Mouse (Mus musculus) ovary, postnatal 14 days (tissue): Measurements from ENCODE around the gene Itga7.
A peak's percentile ranks its signal among the peaks of the same experiment; 100 is the strongest.

Experiments
- DNase-seq: peaks from one replicate; pipeline ENCODE4 v3.0.0; 2022; ENCODE audit warnings: low spot score

Gene Itga7

DNA sequence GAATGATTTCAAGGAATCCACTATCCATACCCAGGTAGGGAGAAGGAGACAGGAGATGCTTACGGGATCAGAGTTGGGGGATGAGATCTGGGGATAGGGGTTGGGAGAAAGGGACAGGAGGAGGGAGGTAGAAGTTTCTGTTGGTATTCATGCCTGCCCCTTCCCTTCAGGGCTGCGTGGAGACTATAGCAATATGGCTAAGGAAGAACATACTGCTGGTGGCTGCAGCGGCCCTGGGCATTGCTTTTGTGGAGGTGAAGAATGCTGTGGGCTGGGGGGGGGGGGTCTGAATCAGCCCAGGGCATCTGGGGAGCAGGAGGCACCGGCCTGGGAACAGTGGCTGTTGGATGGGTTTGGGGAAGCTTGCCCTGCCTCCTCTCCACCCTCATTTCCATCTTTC is 21.4 kb upstream of the Itga7 start:
- DNase-seq, result no peak

DNA sequence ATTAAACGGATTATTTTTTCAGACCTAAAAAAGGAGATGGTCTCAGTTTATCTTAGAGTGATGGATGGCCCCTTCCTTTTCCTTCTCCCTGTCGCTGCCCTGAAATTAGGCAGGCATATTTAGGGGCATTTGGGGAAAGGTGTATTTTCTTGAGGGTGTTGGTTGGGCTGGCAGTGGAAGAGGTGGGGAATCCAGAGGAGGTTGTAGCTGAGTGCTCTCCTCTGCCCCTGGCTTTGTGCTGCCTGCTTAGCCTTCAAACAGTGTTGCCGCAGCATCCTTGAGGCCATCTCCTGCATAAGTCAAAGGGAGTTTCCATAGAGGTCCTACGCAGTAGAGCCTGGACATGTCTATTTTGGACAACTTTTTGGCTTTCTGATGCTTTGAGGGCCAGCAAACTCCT is 20.8 kb upstream of the Itga7 start:
- no peak for DNase-seq

DNA sequence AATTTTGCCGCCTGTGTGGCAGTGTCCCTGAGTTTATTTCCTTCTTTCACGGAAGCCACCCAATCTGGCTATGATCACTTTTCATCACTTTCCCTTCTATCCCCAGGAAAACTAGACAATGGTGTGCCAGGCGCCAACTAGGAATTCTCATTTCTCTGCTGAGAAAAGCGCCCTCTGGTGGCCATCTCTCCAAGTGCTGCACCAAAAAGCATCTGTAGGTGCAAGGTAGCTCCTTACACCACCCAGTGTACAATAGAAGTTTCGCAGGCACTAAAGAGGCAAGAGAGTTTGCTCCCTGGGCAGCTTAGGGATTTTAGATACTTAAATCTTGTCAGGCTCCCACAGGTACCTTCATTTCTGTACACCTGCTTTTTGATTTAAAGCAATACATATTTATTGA is 20.4 kb upstream of the Itga7 start:
- peak; percentile 89 for DNase-seq

DNA sequence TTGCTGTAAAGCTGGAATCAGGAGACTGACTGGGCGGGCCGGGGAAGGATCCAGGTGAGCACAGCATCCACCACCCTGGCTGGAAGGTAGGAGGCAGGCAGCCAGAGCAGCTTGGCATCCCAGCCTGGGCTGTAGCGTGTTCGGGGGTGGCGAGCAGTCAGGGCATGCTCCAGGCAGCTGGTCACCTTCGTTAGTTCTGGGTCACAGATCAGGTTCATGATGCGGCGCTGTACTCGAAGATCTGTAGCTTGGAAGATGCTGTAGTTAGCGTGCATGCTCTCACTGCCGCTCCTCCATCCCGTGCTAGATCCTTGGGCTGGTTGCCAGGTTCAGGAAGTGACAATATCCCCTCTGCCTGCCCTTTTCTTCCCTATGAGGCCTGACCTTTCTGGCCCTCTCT is 19.9 kb upstream of the Itga7 start:
- no peak for DNase-seq

DNA sequence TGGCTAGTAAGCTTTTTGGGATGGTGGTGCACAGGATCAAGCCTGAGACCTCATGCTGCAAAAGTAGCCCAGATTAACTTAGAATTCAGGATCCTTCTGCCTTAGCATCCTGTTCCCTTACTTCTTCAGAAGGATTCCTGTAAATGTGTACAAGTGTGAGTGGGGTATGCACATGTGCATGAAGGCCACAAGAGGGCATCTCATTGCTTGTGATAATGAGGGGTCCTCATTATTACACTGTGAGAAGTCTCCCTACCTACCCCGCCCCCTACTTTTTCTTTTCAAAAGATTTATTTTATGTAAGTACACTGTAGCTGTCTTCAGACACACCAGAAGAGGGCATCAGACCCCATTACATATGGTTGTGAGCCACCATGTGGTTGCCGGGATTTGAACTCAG is 18.1 kb upstream of the Itga7 start:
- DNase-seq, result no peak

DNA sequence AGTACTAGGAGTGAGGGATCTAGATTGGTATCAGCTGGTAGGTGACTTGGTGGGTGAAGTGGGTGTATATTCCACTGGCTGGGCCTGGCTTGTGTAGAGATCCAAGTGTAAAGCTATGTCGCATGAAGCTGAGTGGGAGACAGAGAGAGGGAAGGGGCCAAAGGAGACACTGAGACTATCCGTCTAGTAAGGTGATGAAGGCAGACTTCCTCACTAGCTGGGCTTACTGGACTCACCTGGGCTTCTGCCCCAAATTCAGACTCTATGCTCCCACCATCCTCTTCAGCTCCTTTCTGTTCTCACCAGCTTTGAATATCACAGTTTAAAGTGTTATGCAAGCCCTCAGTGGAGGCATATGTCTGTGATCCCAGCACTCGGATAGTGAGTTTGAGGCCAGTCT is 17.0 kb upstream of the Itga7 start:
- no peak for DNase-seq

DNA sequence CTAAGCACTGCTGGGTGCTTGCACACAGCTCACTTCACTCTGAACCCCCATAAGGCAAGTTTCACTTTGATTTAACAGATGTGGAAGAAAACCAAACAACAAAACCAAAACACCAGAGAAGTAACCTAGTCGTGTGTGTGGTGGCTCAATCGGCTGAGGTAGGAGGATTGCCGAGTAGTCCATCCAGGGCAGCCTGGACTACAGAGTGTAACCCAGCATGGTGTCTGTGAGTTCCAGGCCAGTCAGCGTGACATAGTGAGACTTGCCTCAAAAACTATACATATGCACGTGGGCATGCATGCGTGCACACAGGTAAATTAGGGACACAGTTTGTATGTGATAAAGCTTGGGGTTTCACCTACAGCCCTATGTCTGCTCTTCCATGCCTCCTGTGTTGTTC is 16.2 kb upstream of the Itga7 start:
- DNase-seq, result no peak

DNA sequence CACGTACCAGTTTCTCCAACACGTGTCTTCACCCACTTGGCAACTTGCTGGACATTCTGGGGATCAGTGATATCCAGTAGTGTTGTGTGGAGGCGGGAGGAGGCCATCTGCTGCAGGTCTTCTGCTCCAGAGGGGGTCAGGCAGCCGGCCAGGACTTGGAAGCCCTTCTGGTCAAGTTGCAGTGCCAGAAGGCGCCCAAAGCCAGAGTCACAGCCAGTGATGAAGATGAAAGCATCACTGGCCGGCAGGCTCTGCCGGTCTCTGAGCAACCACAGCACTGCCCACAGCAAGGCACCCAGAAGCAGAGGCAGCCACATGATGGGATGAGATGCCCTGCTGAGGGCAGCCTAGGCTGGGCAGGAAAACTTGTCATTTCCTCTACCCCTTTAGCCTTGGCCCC is 15.4 kb upstream of the Itga7 start:
- DNase-seq, result no peak

DNA sequence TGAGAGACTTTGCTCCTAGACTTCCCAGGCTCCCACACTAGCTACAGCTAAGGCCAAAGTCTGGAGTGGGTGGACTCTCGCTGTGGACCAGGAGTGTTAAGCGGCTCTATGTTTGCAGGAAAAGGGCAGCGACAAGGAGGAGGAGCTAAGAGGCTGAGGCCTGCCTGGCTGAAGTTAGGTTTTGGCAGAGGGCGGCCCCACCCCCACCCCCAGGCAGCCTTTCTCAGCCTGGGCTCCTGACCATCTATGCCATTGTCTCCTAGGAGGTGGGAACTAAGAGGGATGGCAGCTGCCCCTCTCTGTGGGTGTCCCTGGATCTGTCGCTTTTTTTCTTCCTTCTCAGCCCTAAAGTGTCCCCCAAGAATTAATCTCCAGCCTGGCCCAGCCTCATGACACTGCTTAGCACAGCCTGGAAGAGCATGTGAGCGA is 14.4 kb upstream of the Itga7 start:
- DNase-seq, result no peak

DNA sequence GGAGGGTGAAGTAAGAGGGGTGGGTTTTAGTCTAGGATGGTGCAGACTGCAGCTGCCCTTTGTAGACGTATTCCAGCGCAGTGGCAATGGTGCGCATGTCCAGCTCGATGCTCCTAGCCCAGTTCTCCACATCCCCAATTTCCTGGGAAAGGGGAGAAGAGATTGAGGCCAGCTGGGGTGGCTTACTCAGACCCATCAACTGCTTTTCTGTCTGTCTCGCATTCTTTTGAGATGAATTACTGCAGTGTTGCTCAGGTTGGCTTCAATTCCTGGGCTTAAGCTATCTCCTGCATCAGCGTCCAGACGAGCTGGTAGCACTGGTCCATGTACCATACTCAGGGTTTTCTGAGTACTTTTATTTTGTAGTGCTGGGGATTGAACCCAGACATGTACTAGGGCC is 13.7 kb upstream of the Itga7 start:
- no peak for DNase-seq

DNA sequence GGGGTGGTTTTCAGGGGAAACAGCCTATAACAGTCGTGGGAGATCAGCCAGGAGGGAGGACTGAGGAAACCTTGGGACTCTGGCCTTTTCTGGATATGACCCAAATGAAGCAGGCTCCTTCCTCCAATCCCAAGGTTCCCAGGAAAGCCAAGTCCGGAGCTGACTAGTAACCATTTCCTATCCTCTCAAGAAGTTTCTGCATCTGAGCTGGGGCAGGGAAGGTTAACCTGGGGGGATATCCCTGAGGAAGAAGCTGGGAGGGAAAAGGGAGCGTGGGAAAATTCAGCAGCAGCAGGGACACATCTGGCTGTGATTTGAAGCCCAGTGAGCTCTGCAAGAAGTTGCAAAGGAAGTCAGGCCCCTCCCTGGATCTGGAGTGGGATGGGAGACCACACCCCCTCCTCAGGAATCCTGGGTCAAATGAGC is 12.9 kb upstream of the Itga7 start:
- no peak for DNase-seq

DNA sequence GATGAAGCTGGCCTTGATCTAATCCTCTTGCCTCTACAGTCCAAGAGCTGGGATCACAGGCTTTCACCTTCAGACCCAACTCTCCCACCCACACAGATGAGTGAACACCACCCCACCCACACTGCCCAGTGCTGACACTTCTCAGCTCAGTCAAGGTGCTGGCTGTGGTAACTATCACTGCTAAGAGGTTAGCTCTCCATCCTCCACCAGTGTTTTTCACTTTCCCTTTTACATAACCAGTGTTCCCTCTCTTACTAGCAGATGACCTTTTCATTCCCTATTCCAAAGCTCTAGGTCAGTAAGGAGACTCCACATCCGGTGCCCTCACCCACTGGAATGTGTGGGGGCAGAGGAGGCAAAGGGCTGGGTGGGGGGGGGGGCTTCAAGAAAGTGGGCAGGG is 12.4 kb upstream of the Itga7 start:
- no peak for DNase-seq

DNA sequence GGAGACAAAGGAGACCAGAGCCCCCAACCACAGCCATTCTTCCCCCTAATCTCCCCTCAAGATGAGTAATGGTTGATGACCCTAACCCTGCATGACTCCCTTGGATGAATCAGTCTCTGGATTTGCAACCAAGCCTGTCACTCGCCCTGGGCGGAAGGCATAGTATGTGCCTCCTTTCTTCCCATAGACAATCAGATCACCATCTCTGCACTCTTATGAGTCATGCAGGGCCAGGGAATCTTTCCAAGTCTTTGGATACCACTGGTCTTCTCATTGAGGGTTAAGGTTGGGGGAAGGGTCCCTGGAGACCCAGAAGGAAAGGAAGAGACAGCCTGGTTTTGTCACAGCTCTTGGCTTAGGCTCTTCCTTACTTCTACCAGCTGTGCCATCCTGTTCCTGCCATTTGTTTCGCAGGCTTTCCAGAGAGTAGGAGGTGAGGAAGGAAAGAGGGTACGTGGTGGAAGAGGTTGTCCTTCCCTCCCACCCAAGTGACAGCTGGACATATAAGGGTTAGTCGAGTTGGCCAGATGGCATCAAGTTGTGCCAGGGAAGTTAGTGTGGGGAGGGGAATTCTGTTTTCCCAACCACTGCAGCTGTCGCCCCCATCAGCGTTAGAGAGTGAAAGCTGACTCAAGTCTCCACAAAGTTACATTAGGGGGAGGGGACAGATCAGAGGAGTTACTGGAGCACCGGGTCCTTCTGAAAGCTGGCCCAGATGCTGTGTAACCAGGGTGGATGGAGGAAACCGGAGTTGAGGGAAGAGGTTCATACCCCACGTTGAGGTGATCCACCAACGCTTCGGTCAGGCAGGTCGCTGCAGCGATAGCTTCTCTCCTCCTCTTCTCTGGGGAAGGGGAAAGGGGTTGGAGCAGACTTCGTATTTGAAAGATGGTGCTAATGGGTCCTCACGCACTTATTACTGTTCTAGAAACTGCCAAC is 11.5 kb upstream of the Itga7 start:
- no peak for DNase-seq

DNA sequence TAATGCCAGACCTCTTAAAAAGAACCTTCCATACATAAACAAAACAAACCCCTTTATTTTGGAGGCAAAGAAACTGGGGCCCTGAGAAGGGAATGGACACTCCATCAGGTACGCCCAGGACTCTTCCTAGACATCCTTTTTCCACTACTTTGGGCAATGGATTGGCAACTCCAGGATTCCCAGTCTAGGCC is 10.9 kb upstream of the Itga7 start, which contains the start of gene Rdh5:
Gene Rdh5, minus strand, starts transcription at position 67 of the 191 bp plus-strand sequence.
- DNase-seq, result no peak

DNA sequence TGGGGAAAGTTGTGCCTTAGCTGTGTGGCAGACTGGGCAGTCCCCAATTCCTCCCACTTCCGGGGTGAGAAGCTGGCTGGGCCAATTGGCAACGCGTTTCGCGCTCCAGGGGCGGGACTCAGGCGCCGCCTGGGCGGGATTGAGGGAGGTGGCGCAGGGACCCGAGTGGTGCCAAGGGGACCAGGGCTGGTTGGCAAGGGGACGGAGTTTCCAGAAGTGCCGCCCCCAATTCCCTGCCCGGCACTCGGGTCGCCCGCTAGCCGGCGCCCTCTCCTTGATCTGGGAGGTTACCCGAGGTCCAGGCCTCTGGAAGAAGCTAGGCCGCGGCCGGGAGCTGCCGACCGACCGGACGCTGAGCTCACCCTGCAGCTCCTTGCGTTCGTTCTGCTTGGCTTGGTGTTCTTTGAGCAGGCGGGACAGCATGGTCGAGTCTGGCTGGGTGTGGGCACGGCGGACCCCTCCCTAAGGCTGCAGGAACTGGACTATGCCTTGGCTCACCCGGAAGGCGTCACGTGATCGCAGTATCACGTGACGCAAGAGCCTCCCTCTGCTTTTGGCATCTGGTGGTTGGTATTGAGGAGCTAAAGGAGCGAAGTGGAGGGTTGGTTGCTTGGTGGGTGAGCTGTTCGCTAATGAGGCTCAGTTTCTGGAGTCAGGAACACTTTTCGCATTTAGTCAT is 10.5 kb upstream of the Itga7 start:
- peak; percentile 92 for DNase-seq

DNA sequence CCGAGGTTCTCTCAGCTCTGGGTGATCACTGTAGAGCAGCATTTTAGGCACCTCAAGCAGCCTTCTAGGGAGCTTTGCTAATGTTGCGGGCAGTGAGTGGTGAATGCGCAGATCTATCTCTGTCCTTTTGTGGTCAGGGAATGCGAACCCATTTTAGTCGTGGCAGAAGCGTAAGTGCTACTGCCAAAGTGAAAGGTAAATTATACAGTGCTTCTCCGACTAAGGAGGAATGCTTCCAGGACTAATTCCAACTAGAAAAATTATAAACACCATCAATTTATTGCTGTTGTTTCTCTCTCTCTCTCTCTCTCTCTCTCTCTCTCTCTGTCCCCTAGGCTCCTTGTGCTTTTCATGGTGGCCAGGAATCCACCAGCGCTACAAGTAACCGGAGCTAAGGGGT is 9.7 kb upstream of the Itga7 start, which contains the start of gene Bloc1s1:
Gene Bloc1s1, minus strand, starts transcription at position 101 of the 400 bp plus-strand sequence.
- DNase-seq, result no peak

DNA sequence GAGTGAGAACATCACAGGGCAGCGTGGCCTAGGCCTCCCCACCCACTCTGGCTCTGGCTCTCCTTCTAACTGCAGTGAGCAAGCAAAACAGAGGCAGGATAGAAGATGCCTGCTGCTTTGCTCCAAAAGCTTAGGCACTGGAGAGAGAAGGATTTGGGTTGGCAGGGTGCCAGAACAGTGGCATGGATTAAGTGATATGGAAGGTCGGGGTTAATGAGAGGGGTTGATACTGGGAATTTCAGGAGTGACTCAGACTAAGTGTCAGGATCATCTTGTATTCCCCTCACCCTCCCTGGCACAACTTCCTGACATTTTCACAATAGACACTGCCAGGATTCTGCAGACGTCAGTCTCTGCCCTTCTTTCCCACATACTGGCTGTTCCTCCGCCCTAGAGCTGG is 5.3 kb upstream of the Itga7 start:
- no peak for DNase-seq

DNA sequence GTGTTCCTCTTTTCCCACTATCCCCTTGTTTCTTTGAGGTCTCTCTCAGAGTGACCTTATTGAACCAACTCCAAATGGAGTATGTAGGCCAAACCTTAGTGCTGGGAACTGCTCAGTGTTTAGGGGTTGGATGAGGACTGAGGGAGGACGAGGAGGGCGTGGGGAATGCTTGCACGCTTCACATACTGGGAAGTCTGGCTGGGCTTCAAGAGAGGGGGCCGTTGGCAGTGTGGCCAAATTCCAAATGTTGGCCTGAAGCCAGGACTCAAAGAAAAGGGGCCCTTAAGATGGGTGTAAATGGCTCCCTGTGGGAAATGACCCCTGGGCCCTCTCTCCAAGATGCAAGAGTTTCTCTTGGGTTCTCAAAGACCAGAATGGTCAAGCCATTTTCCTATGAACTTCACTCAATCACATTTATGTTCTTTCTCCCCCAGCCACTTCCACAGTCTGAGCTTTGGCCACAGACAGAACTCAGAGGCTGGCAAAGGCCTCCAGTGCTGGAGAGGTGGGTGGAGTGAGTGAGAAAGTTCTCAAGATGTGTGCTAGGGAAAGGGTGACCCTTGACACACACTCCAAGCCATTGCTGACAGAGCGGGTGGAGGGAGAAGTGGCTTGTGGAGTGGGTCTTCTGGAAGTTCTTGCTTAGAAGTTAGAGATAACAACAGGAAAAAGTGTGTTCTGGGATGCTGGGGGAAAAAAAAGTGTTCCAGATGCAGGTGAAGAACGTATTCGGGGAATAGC is 3.8 kb upstream of the Itga7 start:
- no peak for DNase-seq

DNA sequence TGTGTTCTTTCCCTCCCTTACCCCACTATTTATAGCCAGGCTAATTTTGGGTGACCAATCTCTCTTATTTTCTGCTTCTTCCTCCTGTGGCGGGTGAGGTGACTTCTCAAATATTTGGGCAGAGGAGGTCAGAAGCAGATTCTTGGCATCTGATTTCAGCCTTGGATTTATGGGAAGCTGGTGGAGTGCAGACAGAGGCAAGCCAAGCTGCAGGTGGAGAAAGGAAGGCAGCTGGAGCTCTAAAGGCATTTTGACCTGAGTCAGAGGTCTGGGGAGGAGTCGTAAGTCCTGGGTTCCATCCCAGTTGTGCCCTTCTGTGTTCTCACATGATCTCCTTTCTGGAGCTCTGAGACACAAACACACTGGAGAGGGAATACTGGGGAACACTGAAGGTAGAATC is 2.2 kb upstream of the Itga7 start:
- DNase-seq, result no peak

DNA sequence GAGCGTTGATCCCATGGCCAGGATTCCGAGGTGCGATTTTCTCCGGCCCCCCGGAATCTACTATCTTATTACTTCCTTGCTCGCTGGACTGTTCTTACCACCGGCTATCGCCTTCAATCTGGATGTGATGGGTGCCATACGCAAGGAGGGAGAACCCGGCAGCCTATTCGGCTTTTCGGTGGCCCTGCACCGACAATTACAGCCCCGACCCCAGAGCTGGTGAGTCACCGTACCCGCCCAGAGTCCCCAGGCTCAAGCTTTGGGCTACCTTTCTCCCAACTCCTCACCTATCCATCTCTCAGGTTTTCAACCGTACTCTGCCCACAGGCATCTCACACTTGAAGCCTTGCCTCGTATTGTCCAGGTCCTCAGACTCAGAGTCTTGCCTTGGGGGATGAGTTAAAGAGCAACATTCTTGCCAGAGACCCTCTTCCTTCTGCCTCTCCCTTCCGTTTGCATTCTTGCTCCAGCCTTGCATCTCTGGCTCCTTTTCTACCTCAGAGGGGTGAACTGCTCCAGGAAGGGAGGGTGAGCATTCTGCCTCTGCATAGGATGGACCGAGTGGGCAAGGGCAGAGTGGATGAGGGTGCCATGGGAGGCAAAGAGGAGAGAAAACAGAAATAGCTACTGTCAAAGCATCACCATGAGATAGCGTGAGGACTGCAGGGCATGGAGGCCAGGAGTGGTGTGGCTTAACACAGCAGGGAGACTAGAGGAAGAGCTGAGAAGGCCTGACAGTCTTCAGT is 531 bp downstream of the Itga7 start:
- no peak for DNase-seq

DNA sequence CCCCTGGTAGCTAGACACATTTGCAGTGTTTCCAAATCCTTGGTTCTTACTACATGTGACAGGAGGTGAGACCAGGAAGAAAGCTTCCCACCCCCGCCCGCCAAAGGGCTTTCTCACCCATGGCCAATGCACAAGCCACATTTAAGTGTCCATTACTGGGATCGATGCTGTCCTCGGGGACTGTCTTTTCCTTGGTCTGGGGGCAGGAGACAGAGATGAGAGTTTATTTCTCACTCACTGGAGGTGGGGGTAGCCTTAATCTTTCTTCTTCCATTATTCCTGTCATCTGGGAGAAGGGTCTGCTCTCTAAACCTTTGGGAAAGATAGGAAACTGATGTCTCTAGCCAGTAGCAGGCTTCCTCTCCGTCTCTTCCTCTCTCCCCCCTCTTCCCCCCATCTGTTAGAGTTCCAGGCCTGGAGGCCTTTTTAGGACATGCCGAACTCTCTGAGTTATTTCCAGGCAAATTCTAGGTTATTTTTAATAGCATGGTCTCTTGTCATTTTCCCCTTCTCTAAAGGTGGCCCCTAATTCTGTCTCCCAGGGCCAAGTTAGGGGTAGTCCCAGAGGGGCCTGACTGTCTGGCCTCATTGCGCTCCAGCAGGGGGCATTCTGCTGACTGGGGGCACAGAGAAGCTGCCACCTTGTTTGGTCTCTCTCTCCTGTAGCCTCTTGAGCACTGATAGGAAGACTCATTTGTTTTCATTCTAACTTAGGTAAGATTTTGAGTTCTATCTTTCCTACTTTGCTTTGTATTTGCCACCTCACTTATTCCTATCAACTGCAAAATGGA is 1.6 kb downstream of the Itga7 start:
- no peak for DNase-seq
